In genomic region chr4:126201514-126202302, GRCm38 (mm10) we compare ENCODE assay signal across 7 mouse cellular contexts. TPM values are rescaled to one million over a fixed set of nuclear protein-coding genes. Genes with fewer than 3 reads are reported as not detected.
DNase-seq lines count a peak whose midpoint lies in the region; ATAC-seq and TF ChIP-seq lines count a peak whose summit lies in the region.

No protein-coding gene starts in this region.

- peaks cover 8 to 24% of the 10 kb centered on the region in 2 experiments for H3K36me3 ChIP-seq in CH12.LX (replicated peaks in 1 of 2; ENCODE audit: control insufficient read depth in 1 of 2, insufficient read depth in 1 of 2, low read length in 1 of 2)
- H3K36me3 ChIP-seq in embryonic facial prominence, embryonic 14.5 days (ENCODE audit: control insufficient read depth, insufficient read depth, low read length) = peaks cover 13% of the 10 kb centered on the region; the same call in 1 of the 2 replicates
- H3K36me3 ChIP-seq in splenic B cell, adult 2 months (ENCODE audit: control insufficient read depth, insufficient read depth, low read length, poor library complexity, severe bottlenecking) = no peaks in the 10 kb centered on the region

- dilution Hi-C loops in CH12.LX (cut with MboI; ENCODE audit: extremely low pct_ligation_motif_present, extremely low pct_unique_long_range_greater_than_20kb, low sequenced_read_pairs) = no loop called here

- peak in 1 of 2 experiments; percentile 33; a peak in 2 of 4 replicates for TF ChIP-seq CTCF in CH12.LX (conservative IDR thresholded peaks at IDR 0.05 in 1 of 2, IDR thresholded peaks at IDR 0.05 in 1 of 2; ENCODE audit: low read depth in 2 of 2, low read length in 2 of 2)

- no peak; the same call in 1 of the 2 replicates for ATAC-seq in embryonic facial prominence, embryonic 14.5 days (ENCODE audit: low read depth)
- ATAC-seq in megakaryocyte progenitor cell, adult 5-6 weeks (replicated peaks; ENCODE audit: poor library complexity) = peak; percentile 35

- TF ChIP-seq POLR2A in CH12.LX (IDR thresholded peaks at IDR 0.05; ENCODE audit: low read depth, low read length) = no peak

- TF ChIP-seq RAD21 in CH12.LX (IDR thresholded peaks at IDR 0.05; ENCODE audit: low read depth, low read length) = no peak

- peak overlapping the region; percentile 98 for H3K27ac ChIP-seq in CH12.LX (ENCODE audit: insufficient read depth, low read depth)
- H3K27ac ChIP-seq in embryonic facial prominence, embryonic 14.5 days (replicated peaks; ENCODE audit: low read depth, low read length) = peak overlapping the region; percentile 98

- no peaks in the 10 kb centered on the region for H3K9me3 ChIP-seq in CH12.LX (replicated peaks; ENCODE audit: low read length)
- no peaks in the 10 kb centered on the region for H3K9me3 ChIP-seq in embryonic facial prominence, embryonic 14.5 days (ENCODE audit: control insufficient read depth, low read length)

- peaks cover 50% of the 10 kb centered on the region for H3K79me2 ChIP-seq in CH12.LX (replicated peaks; ENCODE audit: control insufficient read depth, extremely low read depth, insufficient read depth, poor library complexity, severe bottlenecking)

- peak; percentile 81 for DNase-seq in CH12.LX (ENCODE audit: extremely low read depth)
- DNase-seq in Muller cell, postnatal 12 days (ENCODE audit: inconsistent ontology term) = peak; percentile 63
- DNase-seq in embryonic facial prominence, embryonic 14.5 days (ENCODE audit: low spot score) = peak; percentile 55
- DNase-seq in heart, postnatal 4 days = peak; percentile 60
- peak; percentile 13 to 43 for DNase-seq in layer of hippocampus, postnatal 14 days (ENCODE audit: low spot score in 2 of 2)
- DNase-seq in splenic B cell, adult 2 months (ENCODE audit: low read depth, low spot score) = peak; percentile 71

- in situ Hi-C loops in CH12.LX (cut with MboI; ENCODE audit: low pct_ligation_motif_present, low pct_unique_long_range_greater_than_20kb, low sequenced_read_pairs) = no loop called here

- no peak for TF ChIP-seq EP300 in CH12.LX (IDR thresholded peaks at IDR 0.05; ENCODE audit: low read length)

- peak overlapping the region; percentile 93 for H3K9ac ChIP-seq in CH12.LX (ENCODE audit: insufficient read depth, low read depth)
- peak overlapping the region; percentile 91 for H3K9ac ChIP-seq in embryonic facial prominence, embryonic 14.5 days (ENCODE audit: low read depth, low read length)

- peak overlapping the region; percentile 98; the same call in 1 of the 2 replicates for H3K4me2 ChIP-seq in CH12.LX (ENCODE audit: insufficient read depth, low read depth, poor library complexity, severe bottlenecking)
- H3K4me2 ChIP-seq in embryonic facial prominence, embryonic 14.5 days (ENCODE audit: low read depth, low read length) = peak overlapping the region; percentile 85

- no peaks in the 10 kb centered on the region for H3K27me3 ChIP-seq in CH12.LX (replicated peaks)
- no peaks in the 10 kb centered on the region for H3K27me3 ChIP-seq in embryonic facial prominence, embryonic 14.5 days (replicated peaks; ENCODE audit: control insufficient read depth, insufficient read depth, low read length)
- no peaks in the 10 kb centered on the region for H3K27me3 ChIP-seq in splenic B cell, adult 2 months (ENCODE audit: control insufficient read depth, insufficient read depth, low read length, poor library complexity, severe bottlenecking)

- WGBS in embryonic facial prominence, embryonic 14.5 days = under 1% methylated on average over 28 of the region's 28 CpGs

- peak overlapping the region; percentile 71 to 87 (median 85) for H3K4me3 ChIP-seq in CH12.LX (replicated peaks in 1 of 3; ENCODE audit: low read depth in 2 of 3, low read length in 2 of 3, poor library complexity in 1 of 3)
- H3K4me3 ChIP-seq in embryonic facial prominence, embryonic 14.5 days (ENCODE audit: low read depth, low read length) = peak overlapping the region; percentile 68

- H3K4me1 ChIP-seq in CH12.LX (ENCODE audit: control insufficient read depth in 1 of 2, insufficient read depth in 2 of 2) = peaks cover 6 to 46% of the 10 kb centered on the region in 2 experiments
- peaks cover 20% of the 10 kb centered on the region for H3K4me1 ChIP-seq in embryonic facial prominence, embryonic 14.5 days (ENCODE audit: control insufficient read depth, insufficient read depth, low read length)

TF ChIP-seq in CH12.LX, 34 proteins besides CTCF, POLR2A, EP300 and RAD21:
- TF ChIP-seq ZNF384 (IDR thresholded peaks at IDR 0.05; ENCODE audit: low read depth, low read length) (peak; percentile 43; the same call in 1 of the 2 replicates), IRF4 (IDR thresholded peaks at IDR 0.05; ENCODE audit: low read depth, low read length) (no peak), CHD1 (IDR thresholded peaks at IDR 0.05; ENCODE audit: low read depth, low read length) (peak; percentile 53), USF1 (IDR thresholded peaks at IDR 0.05; ENCODE audit: low read depth, low read length) (no peak), UBTF (IDR thresholded peaks at IDR 0.05; ENCODE audit: low read depth, low read length) (0 out of 2 replicates have a peak, but pooled peaks have one; percentile 30), MAX (IDR thresholded peaks at IDR 0.05; ENCODE audit: low read length) (peak; percentile 30; the same call in 1 of the 2 replicates), ZMIZ1 (IDR thresholded peaks at IDR 0.05; ENCODE audit: low read depth, low read length) (no peak), CHD2 (IDR thresholded peaks at IDR 0.05; ENCODE audit: low read length) (peak; percentile 64), ELF1 (IDR thresholded peaks at IDR 0.05; ENCODE audit: low read depth, low read length) (no peak), ZC3H11A (IDR thresholded peaks at IDR 0.05; ENCODE audit: low read depth, low read length) (no peak), PAX5 (IDR thresholded peaks at IDR 0.05; ENCODE audit: low read length) (no peak), NELFE (IDR thresholded peaks at IDR 0.05; ENCODE audit: low read depth, low read length) (no peak), E2F4 (IDR thresholded peaks at IDR 0.05; ENCODE audit: insufficient replicate concordance, low read depth, low read length) (0 out of 2 replicates have a peak, but pooled peaks have one; percentile 28), JUN (IDR thresholded peaks at IDR 0.05; ENCODE audit: insufficient read depth, low read depth, low read length) (no peak), TCF12 (IDR thresholded peaks at IDR 0.05; ENCODE audit: low read depth, low read length) (0 out of 2 replicates have a peak, but pooled peaks have one; percentile 6), SMC3 (IDR thresholded peaks at IDR 0.05; ENCODE audit: low read depth, low read length) (no peak), MXI1 (IDR thresholded peaks at IDR 0.05; ENCODE audit: low read depth, low read length) (no peak; the same call in 1 of the 2 replicates), HCFC1 (IDR thresholded peaks at IDR 0.05; ENCODE audit: low read depth, low read length) (no peak; the same call in 1 of the 2 replicates), SIN3A (IDR thresholded peaks at IDR 0.05; ENCODE audit: low read length) (peak; percentile 54), NRF1 (IDR thresholded peaks at IDR 0.05; ENCODE audit: low read depth, low read length) (no peak), GABPA (IDR thresholded peaks at IDR 0.05; ENCODE audit: insufficient replicate concordance, low read depth, low read length) (no peak), RCOR1 (conservative IDR thresholded peaks at IDR 0.05; ENCODE audit: low read depth, low read length) (no peak), KAT2A (IDR thresholded peaks at IDR 0.05; ENCODE audit: insufficient replicate concordance, low read length) (no peak)

RNA-seq across cellular contexts. Expression of gene Thrap3, which starts 0.9 kb away (rescaled TPM):
- total RNA-seq in CH12.LX (2012; rRNA removed) (140 and 168 TPM in 2 replicates), CH12.LX (2014; rRNA removed) (183 and 204 TPM in 2 replicates)
- 327 and 334 TPM in 2 replicates for polyA plus RNA-seq in CH12.LX (2012; ENCODE audit: insufficient read length, low read depth)
- polyA plus RNA-seq in embryonic facial prominence, embryonic 14.5 days (2014; fragmentation: Nextera tagmentation; extraction: Ambion mirVana) = 185 and 198 TPM in 2 replicates
- total RNA-seq in heart, postnatal 4 days (2021) = 100 to 1,000 TPM; 226 TPM
- 100 to 1,000 TPM; 142 to 149 TPM for total RNA-seq in layer of hippocampus, postnatal 14 days (2021)
- 172 and 184 TPM in 2 replicates for total RNA-seq in megakaryocyte progenitor cell, adult 5-6 weeks (2015)
- total RNA-seq in megakaryocyte progenitor cell, adult 5-6 weeks (2017) = 286 and 377 TPM in 2 replicates

RNA-seq across cellular contexts. Expression of gene Sh3d21, which starts 38.4 kb away (rescaled TPM):
- total RNA-seq in CH12.LX (2012; rRNA removed) (0.21 and 0.25 TPM in 2 replicates), CH12.LX (2014; rRNA removed) (0.35 and 0.36 TPM in 2 replicates)
- polyA plus RNA-seq in CH12.LX (2012; ENCODE audit: insufficient read length, low read depth) = 0.46 and 0.52 TPM in 2 replicates
- polyA plus RNA-seq in embryonic facial prominence, embryonic 14.5 days (2014; fragmentation: Nextera tagmentation; extraction: Ambion mirVana) = 7.8 and 7.9 TPM in 2 replicates
- 1 to 10 TPM; 1.6 to 1.8 TPM for total RNA-seq in heart, postnatal 4 days (2021)
- 1 to 10 TPM; 1.2 to 1.8 TPM for total RNA-seq in layer of hippocampus, postnatal 14 days (2021)
- 0.07 and 0.91 TPM in 2 replicates for total RNA-seq in megakaryocyte progenitor cell, adult 5-6 weeks (2015)
- total RNA-seq in megakaryocyte progenitor cell, adult 5-6 weeks (2017) = 0.14 TPM in 1 of 2 replicates, not detected in the other

RNA-seq across cellular contexts. Expression of gene Eva1b, which starts 54.2 kb away (rescaled TPM):
- 3.5 and 4.3 TPM in 2 replicates for total RNA-seq in CH12.LX (2012; rRNA removed)
- 0.97 and 1.3 TPM in 2 replicates for total RNA-seq in CH12.LX (2014; rRNA removed)
- 0.93 and 1.3 TPM in 2 replicates for polyA plus RNA-seq in CH12.LX (2012; ENCODE audit: insufficient read length, low read depth)
- 78.9 and 81.7 TPM in 2 replicates for polyA plus RNA-seq in embryonic facial prominence, embryonic 14.5 days (2014; fragmentation: Nextera tagmentation; extraction: Ambion mirVana)
- 10 to 100 TPM; 27.3 to 29.3 TPM for total RNA-seq in heart, postnatal 4 days (2021)
- 1 to 10 TPM; 6.5 to 6.7 TPM for total RNA-seq in layer of hippocampus, postnatal 14 days (2021)
- 0.12 and 0.94 TPM in 2 replicates for total RNA-seq in megakaryocyte progenitor cell, adult 5-6 weeks (2015)
- total RNA-seq in megakaryocyte progenitor cell, adult 5-6 weeks (2017) = 1.7 TPM in 1 of 2 replicates, not detected in the other

RNA-seq across cellular contexts. Expression of gene Map7d1, which starts 54.4 kb away (rescaled TPM):
- 17.9 and 20.8 TPM in 2 replicates for total RNA-seq in CH12.LX (2012; rRNA removed)
- total RNA-seq in CH12.LX (2014; rRNA removed) = 12.5 and 12.8 TPM in 2 replicates
- polyA plus RNA-seq in CH12.LX (2012; ENCODE audit: insufficient read length, low read depth) = 62.2 and 72.2 TPM in 2 replicates
- 62.4 and 64.2 TPM in 2 replicates for polyA plus RNA-seq in embryonic facial prominence, embryonic 14.5 days (2014; fragmentation: Nextera tagmentation; extraction: Ambion mirVana)
- 100 to 1,000 TPM; 182 to 197 TPM for total RNA-seq in heart, postnatal 4 days (2021)
- total RNA-seq in layer of hippocampus, postnatal 14 days (2021) = 100 to 1,000 TPM; 222 to 233 TPM
- 18.8 and 21.1 TPM in 2 replicates for total RNA-seq in megakaryocyte progenitor cell, adult 5-6 weeks (2015)
- total RNA-seq in megakaryocyte progenitor cell, adult 5-6 weeks (2017) = 35.8 and 39.6 TPM in 2 replicates

Comparison
In these comparisons a context has a peak if more than half of its experiments do, and no peak if none do; other contexts are left out.
1. DNase-seq: peak in every context shown above with its lines; median percentile 81 in CH12.LX; 71 in splenic B cell, adult 2 months; 63 in Muller cell, postnatal 12 days; 60 in heart, postnatal 4 days; 55 in embryonic facial prominence, embryonic 14.5 days; 28 in layer of hippocampus, postnatal 14 days.